Mouse (Mus musculus): ENCODE data around the gene Gm20388.

- TF ChIP-seq CTCF (IDR thresholded peaks at IDR 0.05; ENCODE audit: low read depth) (no peak), EP300 (IDR thresholded peaks at IDR 0.05; ENCODE audit: low read depth) (no peak)
These were observed 3476.4 kb downstream of the Gm20388 start for GRCm38 (mm10) chr8:123387041-123387440.

Data from liver, embryonic 14.5 days (tissue).